Mouse (Mus musculus) WW6 (cell line): ENCODE results near the gene Gm49322.

Experiments
- DNase-seq: peaks from one replicate; pipeline ENCODE4 v3.0.0-alpha.2; 2013; ENCODE audit warnings: low read depth, low spot score

The Gm49322 gene

GRCm38 (mm10) chr10:80654866-80655265, 49.0 kb downstream of the Gm49322 start:
- no peak for DNase-seq

GRCm38 (mm10) chr10:80655406-80656129, 49.7 kb downstream of the Gm49322 start:
- DNase-seq = no peak

- peak; percentile 94 for DNase-seq
These were observed 50.5 kb downstream of the Gm49322 start for GRCm38 (mm10) chr10:80656130-80656862.

- no peak for DNase-seq
These were observed 51.2 kb downstream of the Gm49322 start, which contains the start of gene Btbd2 for GRCm38 (mm10) chr10:80656863-80657623. Gene Btbd2, minus strand, starts transcription at chr10:80657071.

- no peak for DNase-seq
These were observed 52.5 kb downstream of the Gm49322 start for GRCm38 (mm10) chr10:80658194-80658840.

GRCm38 (mm10) chr10:80658841-80659202, 53.0 kb downstream of the Gm49322 start:
- DNase-seq = no peak

- no peak for DNase-seq
These were observed 53.4 kb downstream of the Gm49322 start for GRCm38 (mm10) chr10:80659213-80659612.

GRCm38 (mm10) chr10:80661149-80661548, 55.3 kb downstream of the Gm49322 start:
- DNase-seq = peak; percentile 65

GRCm38 (mm10) chr10:80663485-80664196, 57.8 kb downstream of the Gm49322 start:
- DNase-seq = no peak

- no peak for DNase-seq
These were observed 58.6 kb downstream of the Gm49322 start for GRCm38 (mm10) chr10:80664197-80665015.

GRCm38 (mm10) chr10:80665016-80665380, 59.2 kb downstream of the Gm49322 start:
- DNase-seq = no peak
